Mouse (Mus musculus) E14TG2a.4 (cell line): ENCODE measurements around the gene Ndufa12.

Source experiments
- CTCF ChIP-seq: conservative IDR thresholded peaks from 2 replicates; pipeline ENCODE4 v1.5.1; 2014; ENCODE audit warnings: low read length
- NANOG ChIP-seq: IDR thresholded peaks from 2 replicates; pipeline ENCODE4 v1.6.1; 2014; ENCODE audit warnings: borderline replicate concordance, low read length, mixed read lengths
- POU5F1 ChIP-seq: IDR thresholded peaks from 2 replicates; pipeline ENCODE4 v1.6.1; 2014; ENCODE audit warnings: low read length, borderline replicate concordance

DNA sequence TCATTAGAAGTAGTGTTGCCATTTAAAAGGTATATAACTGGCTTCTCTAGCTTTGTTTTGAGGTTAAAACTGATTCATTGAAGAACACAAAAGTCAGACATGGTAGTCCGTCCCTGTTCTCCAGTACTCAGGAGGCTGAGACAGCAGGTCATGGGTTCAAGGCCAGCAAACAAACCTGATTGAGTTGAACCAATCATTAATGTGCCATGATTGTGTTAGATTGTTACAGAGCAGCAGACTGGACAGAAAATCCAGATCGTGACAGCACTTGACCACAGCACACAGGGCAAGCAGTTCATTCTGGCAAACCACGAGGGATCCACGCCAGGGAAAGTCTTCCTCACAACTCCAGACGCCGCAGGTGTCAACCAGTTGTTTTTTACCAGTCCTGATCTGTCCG lies 36.5 kb upstream of the Ndufa12 start:
- TF ChIP-seq CTCF, result no peak
- TF ChIP-seq POU5F1, result no peak
- TF ChIP-seq NANOG, result no peak
